Mouse (Mus musculus) gastrocnemius, postnatal 25 days (tissue): ENCODE data around the gene Ftcd. TPM values are rescaled to one million over a fixed set of nuclear protein-coding genes. Genes with fewer than 3 reads are reported as not detected.

Source experiments
- DNase-seq: peaks from one replicate; pipeline ENCODE4 v3.0.0; 2022
- total RNA-seq, 2 experiments: library from RNA; stranded (reverse); gene quantifications; 1 replicate in 1 of 2; 2 replicates in 1 of 2; pipeline ENCODE4 v1.2.3; 2021

The Ftcd gene
- total RNA-seq, 2 experiments from 2014 or later: not detected

- DNase-seq: no peak
Measured at GRCm38 (mm10) chr10:76612473-76612872, 37.0 kb downstream of the Ftcd start.

GRCm38 (mm10) chr10:76622411-76622810, 47.0 kb downstream of the Ftcd start:
- DNase-seq: no peak

- peak; percentile 95 for DNase-seq
Measured at GRCm38 (mm10) chr10:76622928-76623680, 47.7 kb downstream of the Ftcd start, which contains the start of gene Col6a2. Col6a2 (minus strand) TSS chr10:76623630.

GRCm38 (mm10) chr10:76623734-76624133, 48.3 kb downstream of the Ftcd start:
- DNase-seq: no peak

GRCm38 (mm10) chr10:76624903-76625302, 49.5 kb downstream of the Ftcd start:
- DNase-seq: no peak

GRCm38 (mm10) chr10:76627714-76628113, 52.3 kb downstream of the Ftcd start:
- DNase-seq: no peak

GRCm38 (mm10) chr10:76630657-76631056, 55.2 kb downstream of the Ftcd start:
- DNase-seq: no peak

GRCm38 (mm10) chr10:76632630-76633029, 57.2 kb downstream of the Ftcd start:
- DNase-seq: no peak

GRCm38 (mm10) chr10:76634094-76634571, 58.7 kb downstream of the Ftcd start:
- no peak for DNase-seq

GRCm38 (mm10) chr10:76634584-76634983, 59.1 kb downstream of the Ftcd start:
- no peak for DNase-seq

GRCm38 (mm10) chr10:76636026-76636425, 60.6 kb downstream of the Ftcd start:
- DNase-seq: peak; percentile 74

- no peak for DNase-seq
Measured at GRCm38 (mm10) chr10:76636601-76637000, 61.2 kb downstream of the Ftcd start.

Other genes starting within 250 kb of the Ftcd start
- gene Dip2a, start 230.4 kb upstream of the Ftcd start, total RNA-seq: 1 to 10 TPM; 4.7 to 5.5 TPM
- not detected for gene AC141477.1, start 135.2 kb upstream of the Ftcd start, total RNA-seq
- 10 to 100 TPM; 49.1 to 55.2 TPM for gene Pcnt, start 132.9 kb upstream of the Ftcd start, total RNA-seq
- under 1 TPM; 0.29 to 0.31 TPM for gene 2610028H24Rik, start 126.6 kb upstream of the Ftcd start, total RNA-seq
- 10 to 100 TPM; 17.2 to 19.2 TPM for gene Mcm3ap, start 106.7 kb upstream of the Ftcd start, total RNA-seq
- 1 to 10 TPM; 3.6 to 3.9 TPM for gene Ybey, start 106.5 kb upstream of the Ftcd start, total RNA-seq
- 1 to 10 TPM; 4.2 to 4.9 TPM for gene Lss, start 44.1 kb upstream of the Ftcd start, total RNA-seq
- gene Spatc1l, start 13.4 kb upstream of the Ftcd start, total RNA-seq: not detected
- gene Col6a2, start 48.0 kb downstream of the Ftcd start, total RNA-seq: 100 to 1,000 TPM in 1 of 2 experiments, 10 to 100 TPM in 1; 94.9 to 118 TPM
- 100 to 1,000 TPM in 1 of 2 experiments, 10 to 100 TPM in 1; 89.8 to 102 TPM for gene Col6a1, start 150.5 kb downstream of the Ftcd start, total RNA-seq